Mouse (Mus musculus) frontal cortex, postnatal 10 days (tissue): ENCODE data around the gene Nutm1.
"Not testable (repeated sequence)": the region's sequence is repeated elsewhere in the genome, so short reads cannot be mapped to it uniquely, and the experiment has no call there.

Source experiments
- DNase-seq, 2 experiments: peaks; one replicate each; pipeline ENCODE4 v3.0.0; 2022; ENCODE audit warnings: low spot score in 2 of 2, mixed read lengths in 1 of 2

The Nutm1 gene

GRCm38 (mm10) chr2:112259241-112259962 is at the start of gene Nutm1:
Nutm1 (minus strand) TSS chr2:112259291.
- DNase-seq: peak in 1 of 2 experiments; percentile 3

GRCm38 (mm10) chr2:112308671-112309070 is 49.6 kb upstream of the Nutm1 start:
- no peak for DNase-seq

- DNase-seq: no peak
These were observed 39.1 kb upstream of the Nutm1 start for GRCm38 (mm10) chr2:112298221-112298620.

- no peak for DNase-seq
These were observed 37.1 kb upstream of the Nutm1 start for GRCm38 (mm10) chr2:112296211-112296610.

- DNase-seq: no peak
These were observed 33.7 kb upstream of the Nutm1 start for GRCm38 (mm10) chr2:112292823-112293222.

GRCm38 (mm10) chr2:112289507-112289906 is 30.4 kb upstream of the Nutm1 start:
- no peak for DNase-seq

- no peak for DNase-seq
These were observed 28.0 kb upstream of the Nutm1 start for GRCm38 (mm10) chr2:112287059-112287458.

GRCm38 (mm10) chr2:112286062-112286461 is 27.0 kb upstream of the Nutm1 start:
- DNase-seq: not testable (repeated sequence)

- DNase-seq: no peak
These were observed 25.9 kb upstream of the Nutm1 start for GRCm38 (mm10) chr2:112285031-112285390.

- DNase-seq: no peak
These were observed 25.4 kb upstream of the Nutm1 start for GRCm38 (mm10) chr2:112284363-112285030.

- DNase-seq: no peak
These were observed 23.8 kb upstream of the Nutm1 start for GRCm38 (mm10) chr2:112282846-112283245.

- no peak for DNase-seq
These were observed 17.8 kb upstream of the Nutm1 start for GRCm38 (mm10) chr2:112276870-112277269.

GRCm38 (mm10) chr2:112273474-112273873 is 14.4 kb upstream of the Nutm1 start:
- DNase-seq: no peak

GRCm38 (mm10) chr2:112272909-112273308 is 13.8 kb upstream of the Nutm1 start:
- DNase-seq: no peak

GRCm38 (mm10) chr2:112270011-112270410 is 10.9 kb upstream of the Nutm1 start:
- DNase-seq: no peak

- no peak for DNase-seq
These were observed 8.6 kb upstream of the Nutm1 start for GRCm38 (mm10) chr2:112267547-112268269.

- DNase-seq: no peak
These were observed 7.7 kb upstream of the Nutm1 start for GRCm38 (mm10) chr2:112266780-112267179.

- DNase-seq: peak; percentile 46 to 49
These were observed 7.1 kb upstream of the Nutm1 start, which contains the start of gene Gm21985 for GRCm38 (mm10) chr2:112266242-112266592. Gm21985 (plus strand) TSS chr2:112266314.

- DNase-seq: peak; percentile 83 to 87
These were observed 6.6 kb upstream of the Nutm1 start, which contains the start of gene Slc12a6 for GRCm38 (mm10) chr2:112265448-112266241. Slc12a6 (plus strand) TSS chr2:112265825.

GRCm38 (mm10) chr2:112264364-112264763 is 5.3 kb upstream of the Nutm1 start:
- no peak for DNase-seq

- DNase-seq: peak in 1 of 2 experiments; percentile 7
These were observed 3.7 kb upstream of the Nutm1 start for GRCm38 (mm10) chr2:112262779-112263295.
